Mouse (Mus musculus) retina, embryonic 14.5 days (tissue): ENCODE measurements around the gene Rflnb.
A peak's percentile ranks its signal among the peaks of the same experiment; 100 is the strongest.

Experiments used
- DNase-seq: peaks from one replicate; pipeline ENCODE4 v3.0.0-alpha.2; 2015; ENCODE audit warnings: low spot score

Gene Rflnb

GRCm38 (mm10) chr11:76027139-76028071 is at the start of gene Rflnb:
TSS of gene Rflnb (minus strand) at chr11:76027782.
- DNase-seq: peak; percentile 88

GRCm38 (mm10) chr11:76077341-76077740 is 49.8 kb upstream of the Rflnb start:
- no peak for DNase-seq

GRCm38 (mm10) chr11:76074296-76075093 is 46.9 kb upstream of the Rflnb start:
- DNase-seq: no peak

- no peak for DNase-seq
Observed at GRCm38 (mm10) chr11:76069816-76070215, 42.2 kb upstream of the Rflnb start.

- DNase-seq: no peak
Observed at GRCm38 (mm10) chr11:76066563-76067156, 39.1 kb upstream of the Rflnb start.

- no peak for DNase-seq
Observed at GRCm38 (mm10) chr11:76065521-76066095, 38.0 kb upstream of the Rflnb start.

- no peak for DNase-seq
Observed at GRCm38 (mm10) chr11:76064411-76064810, 36.8 kb upstream of the Rflnb start.

GRCm38 (mm10) chr11:76060906-76061305 is 33.3 kb upstream of the Rflnb start:
- DNase-seq: no peak

GRCm38 (mm10) chr11:76059971-76060370 is 32.4 kb upstream of the Rflnb start:
- no peak for DNase-seq

GRCm38 (mm10) chr11:76056487-76056886 is 28.9 kb upstream of the Rflnb start:
- peak; percentile 23 for DNase-seq

- DNase-seq: no peak
Observed at GRCm38 (mm10) chr11:76052496-76052895, 24.9 kb upstream of the Rflnb start.

- DNase-seq: no peak
Observed at GRCm38 (mm10) chr11:76050967-76051512, 23.5 kb upstream of the Rflnb start.

- no peak for DNase-seq
Observed at GRCm38 (mm10) chr11:76050509-76050908, 22.9 kb upstream of the Rflnb start.

- DNase-seq: no peak
Observed at GRCm38 (mm10) chr11:76045367-76045766, 17.8 kb upstream of the Rflnb start.

GRCm38 (mm10) chr11:76044468-76044867 is 16.9 kb upstream of the Rflnb start:
- no peak for DNase-seq

GRCm38 (mm10) chr11:76042882-76043281 is 15.3 kb upstream of the Rflnb start:
- DNase-seq: no peak

- DNase-seq: no peak
Observed at GRCm38 (mm10) chr11:76042041-76042638, 14.6 kb upstream of the Rflnb start.

- no peak for DNase-seq
Observed at GRCm38 (mm10) chr11:76040761-76041376, 13.3 kb upstream of the Rflnb start.

GRCm38 (mm10) chr11:76040106-76040505 is 12.5 kb upstream of the Rflnb start:
- DNase-seq: no peak

- no peak for DNase-seq
Observed at GRCm38 (mm10) chr11:76039271-76040053, 11.9 kb upstream of the Rflnb start.
